Mouse (Mus musculus): ENCODE measurements around the gene Jund.

- TF ChIP-seq POLR2A (IDR thresholded peaks at IDR 0.05; ENCODE audit: extremely low read depth, insufficient read depth, low read length) = no peak
- no peak for TF ChIP-seq CTCF (IDR thresholded peaks at IDR 0.05; ENCODE audit: extremely low read depth, insufficient read depth, low read length)
These were observed 48.4 kb upstream of the Jund start for GRCm38 (mm10) chr8:70650351-70650750.
